8 mouse cellular contexts compared by ENCODE assay signal in genomic region chr17:85089621-85090020, GRCm38 (mm10). TPM values are rescaled to one million over a fixed set of nuclear protein-coding genes. Genes with fewer than 3 reads are reported as not detected.
DNase-seq lines count a peak whose midpoint lies in the region; ATAC-seq and TF ChIP-seq lines count a peak whose summit lies in the region.

No protein-coding gene starts in this region.

- H3K4me2 ChIP-seq in kidney, embryonic 16.5 days (replicated peaks; ENCODE audit: low read depth, low read length) = peak overlapping the region; percentile 92
- H3K4me2 ChIP-seq in embryonic facial prominence, embryonic 14.5 days (ENCODE audit: low read depth, low read length) = peak overlapping the region; percentile 89
- peak overlapping the region; percentile 73 for H3K4me2 ChIP-seq in limb, embryonic 14.5 days (replicated peaks; ENCODE audit: low read depth, low read length, severe bottlenecking)
- H3K4me2 ChIP-seq in stomach, embryonic 14.5 days (replicated peaks; ENCODE audit: low read depth, low read length) = peak overlapping the region; percentile 76

- peaks cover 13% of the 10 kb centered on the region for H3K4me1 ChIP-seq in kidney, embryonic 16.5 days (ENCODE audit: insufficient read depth, low read length)
- 0 out of 2 replicates have a peak, but pooled peaks cover 3% of the 10 kb centered on the region for H3K4me1 ChIP-seq in embryonic facial prominence, embryonic 14.5 days (ENCODE audit: control insufficient read depth, insufficient read depth, low read length)
- H3K4me1 ChIP-seq in limb, embryonic 14.5 days (ENCODE audit: control insufficient read depth, insufficient read depth, low read length) = peaks cover 5% of the 10 kb centered on the region; the same call in 1 of the 2 replicates
- peaks cover 8% of the 10 kb centered on the region; the same call in 1 of the 2 replicates for H3K4me1 ChIP-seq in stomach, embryonic 14.5 days (ENCODE audit: control insufficient read depth, insufficient read depth, low read length)

- no peaks in the 10 kb centered on the region for H3K36me3 ChIP-seq in kidney, embryonic 16.5 days (ENCODE audit: insufficient read depth, low read length)
- H3K36me3 ChIP-seq in embryonic facial prominence, embryonic 14.5 days (ENCODE audit: control insufficient read depth, insufficient read depth, low read length) = no peaks in the 10 kb centered on the region
- H3K36me3 ChIP-seq in limb, embryonic 14.5 days (ENCODE audit: control insufficient read depth, insufficient read depth, low read length) = no peaks in the 10 kb centered on the region
- H3K36me3 ChIP-seq in stomach, embryonic 14.5 days (ENCODE audit: control insufficient read depth, insufficient read depth, low read length) = no peaks in the 10 kb centered on the region

- H3K27me3 ChIP-seq in kidney, embryonic 16.5 days (ENCODE audit: insufficient read depth, low read length) = no peaks in the 10 kb centered on the region
- H3K27me3 ChIP-seq in embryonic facial prominence, embryonic 14.5 days (replicated peaks; ENCODE audit: control insufficient read depth, insufficient read depth, low read length) = no peaks in the 10 kb centered on the region
- H3K27me3 ChIP-seq in limb, embryonic 14.5 days (ENCODE audit: control insufficient read depth, insufficient read depth, low read length) = no peaks in the 10 kb centered on the region
- no peaks in the 10 kb centered on the region for H3K27me3 ChIP-seq in stomach, embryonic 14.5 days (ENCODE audit: control insufficient read depth, insufficient read depth, low read length)

- peak overlapping the region; percentile 86 for H3K9ac ChIP-seq in kidney, embryonic 16.5 days (replicated peaks; ENCODE audit: low read length)
- peak overlapping the region; percentile 82 for H3K9ac ChIP-seq in embryonic facial prominence, embryonic 14.5 days (ENCODE audit: low read depth, low read length)
- H3K9ac ChIP-seq in limb, embryonic 14.5 days (ENCODE audit: low read depth, low read length, severe bottlenecking) = peak overlapping the region; percentile 64
- peak overlapping the region; percentile 50 for H3K9ac ChIP-seq in stomach, embryonic 14.5 days (replicated peaks; ENCODE audit: low read depth, low read length)

- ATAC-seq in kidney, embryonic 16.5 days (ENCODE audit: low FRiP score, low TSS enrichment) = peak; percentile 11; the same call in 1 of the 2 replicates
- no peak for ATAC-seq in embryonic facial prominence, embryonic 14.5 days (ENCODE audit: low read depth)
- ATAC-seq in limb, embryonic 14.5 days (ENCODE audit: low FRiP score, low read depth) = no peak
- ATAC-seq in stomach, embryonic 14.5 days (ENCODE audit: insufficient number of reproducible peaks, insufficient read depth, low FRiP score, low read depth) = no peak
- no peak for ATAC-seq in erythroid progenitor cell, adult 5-6 weeks (replicated peaks; ENCODE audit: low FRiP score, poor library complexity, severe bottlenecking)

- no peak for TF ChIP-seq POLR2A in limb, embryonic 14.5 days (IDR thresholded peaks at IDR 0.05; ENCODE audit: borderline replicate concordance, extremely low read depth, insufficient read depth, insufficient read length)

- no peaks in the 10 kb centered on the region for H3K9me3 ChIP-seq in kidney, embryonic 16.5 days (ENCODE audit: low read length)
- no peaks in the 10 kb centered on the region for H3K9me3 ChIP-seq in embryonic facial prominence, embryonic 14.5 days (ENCODE audit: control insufficient read depth, low read length)
- no peaks in the 10 kb centered on the region for H3K9me3 ChIP-seq in limb, embryonic 14.5 days (ENCODE audit: control insufficient read depth, low read length)
- no peaks in the 10 kb centered on the region for H3K9me3 ChIP-seq in stomach, embryonic 14.5 days (ENCODE audit: control insufficient read depth, low read depth, low read length)

- WGBS in kidney, embryonic 16.5 days = under 1% methylated on average over 16 of the region's 16 CpGs
- WGBS in embryonic facial prominence, embryonic 14.5 days = under 1% methylated on average over 16 of the region's 16 CpGs
- under 1% methylated on average over 16 of the region's 16 CpGs for WGBS in limb, embryonic 14.5 days
- WGBS in stomach, embryonic 14.5 days = under 1% methylated on average over 16 of the region's 16 CpGs

- no peak for DNase-seq in kidney, adult 18-20 months
- DNase-seq in MEL-GATA-1-ER (ENCODE audit: extremely low read depth, low read depth) = peak; percentile 10
- DNase-seq in embryonic facial prominence, embryonic 14.5 days (ENCODE audit: low spot score) = peak; percentile 11
- DNase-seq in limb, embryonic 14.5 days (ENCODE audit: low spot score) = no peak
- DNase-seq in thymus, postnatal 36 days = no peak

- peak overlapping the region; percentile 91 for H3K4me3 ChIP-seq in kidney, embryonic 16.5 days (ENCODE audit: low read length)
- H3K4me3 ChIP-seq in embryonic facial prominence, embryonic 14.5 days (ENCODE audit: low read depth, low read length) = peak overlapping the region; percentile 88
- H3K4me3 ChIP-seq in limb, embryonic 14.5 days (replicated peaks; ENCODE audit: low read length) = peak overlapping the region; percentile 72
- H3K4me3 ChIP-seq in stomach, embryonic 14.5 days (ENCODE audit: low read depth, low read length) = peak overlapping the region; percentile 69

- peak overlapping the region; percentile 93 for H3K27ac ChIP-seq in kidney, embryonic 16.5 days (ENCODE audit: low read length)
- H3K27ac ChIP-seq in embryonic facial prominence, embryonic 14.5 days (replicated peaks; ENCODE audit: low read depth, low read length) = peak overlapping the region; percentile 80
- peak overlapping the region; percentile 63 for H3K27ac ChIP-seq in limb, embryonic 14.5 days (replicated peaks; ENCODE audit: low read depth, low read length)
- H3K27ac ChIP-seq in stomach, embryonic 14.5 days (ENCODE audit: low read length) = peak overlapping the region; percentile 69

RNA-seq across cellular contexts. Expression of gene Prepl, which starts 0.4 kb away (rescaled TPM):
- 33.0 and 36.5 TPM in 2 replicates for polyA plus RNA-seq in kidney, embryonic 16.5 days (2015; fragmentation: Nextera tagmentation; extraction: Ambion mirVana)
- 46.3 and 58.3 TPM in 2 replicates for polyA plus RNA-seq in embryonic facial prominence, embryonic 14.5 days (2014; fragmentation: Nextera tagmentation; extraction: Ambion mirVana)
- 36.9 and 42.4 TPM in 2 replicates for polyA plus RNA-seq in limb, embryonic 14.5 days (2012; rRNA removed)
- polyA plus RNA-seq in limb, embryonic 14.5 days (2014; fragmentation: Nextera tagmentation; extraction: Ambion mirVana) = 31.4 and 34.8 TPM in 2 replicates
- polyA plus RNA-seq in stomach, embryonic 14.5 days (2014; fragmentation: Nextera tagmentation; extraction: Ambion mirVana) = 31.7 and 36.5 TPM in 2 replicates
- total RNA-seq in erythroid progenitor cell, adult 5-6 weeks (2015; ENCODE audit: low replicate concordance) = 14.1 and 23.1 TPM in 2 replicates
- 2.8 and 8.2 TPM in 2 replicates for total RNA-seq in erythroid progenitor cell, adult 5-6 weeks (2017; ENCODE audit: low replicate concordance)

RNA-seq across cellular contexts. Expression of gene Camkmt, which starts 0.7 kb away (rescaled TPM):
- polyA plus RNA-seq in kidney, embryonic 16.5 days (2015; fragmentation: Nextera tagmentation; extraction: Ambion mirVana) = 14.9 and 15.2 TPM in 2 replicates
- polyA plus RNA-seq in embryonic facial prominence, embryonic 14.5 days (2014; fragmentation: Nextera tagmentation; extraction: Ambion mirVana) = 9.9 and 10.1 TPM in 2 replicates
- 4.0 and 4.2 TPM in 2 replicates for polyA plus RNA-seq in limb, embryonic 14.5 days (2012; rRNA removed)
- 11.0 and 12.9 TPM in 2 replicates for polyA plus RNA-seq in limb, embryonic 14.5 days (2014; fragmentation: Nextera tagmentation; extraction: Ambion mirVana)
- polyA plus RNA-seq in stomach, embryonic 14.5 days (2014; fragmentation: Nextera tagmentation; extraction: Ambion mirVana) = 14.1 and 17.8 TPM in 2 replicates
- 2.9 TPM in 1 of 2 replicates, not detected in the other for total RNA-seq in erythroid progenitor cell, adult 5-6 weeks (2015; ENCODE audit: low replicate concordance)
- 5.0 and 6.2 TPM in 2 replicates for total RNA-seq in erythroid progenitor cell, adult 5-6 weeks (2017; ENCODE audit: low replicate concordance)

Comparison
In these comparisons a context has a peak if more than half of its experiments do, and no peak if none do; other contexts are left out.
1. DNase-seq: peak in MEL-GATA-1-ER (single experiment) and embryonic facial prominence, embryonic 14.5 days (single experiment); none in kidney, adult 18-20 months (single experiment), limb, embryonic 14.5 days (single experiment) and thymus, postnatal 36 days (0 of 2).
2. Peak in every context shown above with its lines, with median percentiles within 50 percentile points of each other: H3K27ac ChIP-seq, H3K4me2 ChIP-seq, H3K4me3 ChIP-seq and H3K9ac ChIP-seq.